Mouse (Mus musculus) mesoderm, embryonic 11.5 days (tissue): Measurements from ENCODE around the gene Arl3.

Experiments used
- DNase-seq: peaks from one replicate; pipeline ENCODE4 v3.0.0-alpha.2; 2012; ENCODE audit warnings: low read depth, low spot score

Gene Arl3

GRCm38 (mm10) chr19:46517529-46518351 is 55.3 kb downstream of the Arl3 start:
- DNase-seq: no peak

GRCm38 (mm10) chr19:46516667-46517528 is 56.1 kb downstream of the Arl3 start:
- no peak for DNase-seq

- no peak for DNase-seq
Observed at GRCm38 (mm10) chr19:46515287-46515821, 57.6 kb downstream of the Arl3 start.

DNA sequence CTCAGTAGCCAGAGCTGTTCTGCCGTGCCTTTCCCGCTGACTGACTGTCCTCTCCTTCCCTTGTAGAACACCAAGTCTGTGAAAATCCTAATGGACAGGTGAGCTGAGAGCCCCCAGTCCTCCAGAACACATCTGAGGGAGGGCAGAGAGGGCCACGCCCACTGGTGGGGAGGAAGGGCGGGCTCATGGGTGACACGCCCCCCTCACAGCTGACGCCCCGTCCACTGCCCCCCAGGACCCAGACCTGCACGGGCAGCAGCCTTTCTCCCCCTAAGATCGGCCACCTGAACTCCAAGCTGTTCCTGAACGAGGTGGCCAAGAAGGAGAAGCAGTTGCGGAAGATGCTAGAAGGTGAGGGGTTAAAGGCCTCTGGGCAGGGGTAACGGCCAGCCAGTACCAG is 58.6 kb downstream of the Arl3 start:
- DNase-seq: no peak

DNA sequence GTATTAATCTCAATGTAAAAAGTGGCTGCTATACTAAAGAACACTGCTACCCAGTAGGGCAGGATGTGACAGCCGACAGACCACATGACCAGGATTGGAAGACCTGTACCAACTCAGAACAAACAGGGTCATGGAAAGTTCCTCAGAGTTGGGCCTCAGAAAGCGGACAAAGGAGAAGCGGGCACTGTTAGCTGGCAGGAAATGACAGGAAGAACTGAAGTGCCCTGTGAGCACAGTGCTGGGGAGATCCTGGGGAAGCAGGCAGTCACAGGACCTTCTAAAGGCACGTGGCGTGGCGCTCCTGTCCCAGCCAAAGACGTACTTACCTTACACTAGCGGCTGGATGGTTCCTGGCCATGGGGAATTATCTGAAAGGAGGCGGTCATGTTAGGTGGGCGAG is 61.7 kb downstream of the Arl3 start:
- no peak for DNase-seq

GRCm38 (mm10) chr19:46510824-46511223 is 62.2 kb downstream of the Arl3 start:
- no peak for DNase-seq

DNA sequence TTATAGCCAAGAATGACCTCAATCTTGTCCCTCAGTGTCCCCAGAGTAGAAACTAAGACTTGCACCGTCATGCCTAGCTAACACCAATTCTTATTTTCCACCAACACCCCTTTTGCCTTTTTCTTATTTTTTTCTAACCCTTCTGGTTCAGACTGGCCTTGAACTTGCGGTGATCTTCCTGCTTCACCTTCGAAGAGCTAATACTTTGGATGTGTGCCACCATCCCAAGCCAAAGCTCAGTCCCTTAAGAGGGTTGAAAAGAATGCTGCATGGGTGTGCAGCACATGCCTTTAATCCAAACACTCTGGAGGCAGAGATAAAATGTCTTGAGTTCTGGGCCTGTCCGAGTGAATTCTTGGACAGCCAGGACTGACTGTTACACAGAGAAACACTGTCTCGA is 62.6 kb downstream of the Arl3 start:
- DNase-seq: no peak

DNA sequence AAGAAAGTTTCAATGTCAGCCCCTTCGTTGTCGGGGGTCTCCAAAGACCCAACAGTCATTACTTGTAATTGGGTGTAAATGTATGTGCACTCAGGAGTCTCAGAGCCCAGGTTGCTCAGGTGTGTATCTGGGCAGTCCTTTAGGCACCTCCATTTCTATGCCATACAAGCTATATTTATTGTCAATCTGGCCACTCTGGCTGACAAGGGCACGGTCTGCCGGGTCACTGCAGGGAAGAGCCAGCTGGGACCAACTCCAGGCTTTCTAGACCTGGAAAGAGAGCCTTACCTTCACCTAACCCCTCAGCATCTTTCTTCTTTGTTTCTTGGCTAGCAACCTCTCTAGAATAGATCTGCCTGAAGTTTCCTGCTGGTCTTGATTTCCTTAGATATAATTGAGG is 63.3 kb downstream of the Arl3 start:
- DNase-seq: no peak

DNA sequence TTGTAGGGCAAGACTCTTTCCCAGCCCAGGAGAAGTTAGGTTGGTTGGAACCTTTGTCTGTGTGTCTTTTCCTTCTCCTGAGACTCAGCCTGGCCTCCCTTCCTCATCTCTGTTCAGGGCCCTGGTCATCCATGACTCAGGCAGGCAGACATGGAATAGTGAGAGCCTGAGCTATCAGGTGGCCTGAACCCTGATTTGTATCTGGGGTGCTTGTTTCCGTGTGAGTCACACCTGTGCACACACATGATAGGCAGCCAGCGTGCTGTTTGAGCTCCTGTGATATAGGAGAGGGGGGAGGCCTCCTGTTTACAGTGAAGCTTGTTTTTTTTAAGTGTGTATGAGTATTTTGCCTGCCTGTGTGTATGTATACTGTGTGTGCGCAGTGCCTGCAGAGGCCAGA is 63.8 kb downstream of the Arl3 start:
- no peak for DNase-seq

- no peak for DNase-seq
Observed at GRCm38 (mm10) chr19:46508738-46509137, 64.3 kb downstream of the Arl3 start.

GRCm38 (mm10) chr19:46507806-46508205 is 65.2 kb downstream of the Arl3 start:
- no peak for DNase-seq

DNA sequence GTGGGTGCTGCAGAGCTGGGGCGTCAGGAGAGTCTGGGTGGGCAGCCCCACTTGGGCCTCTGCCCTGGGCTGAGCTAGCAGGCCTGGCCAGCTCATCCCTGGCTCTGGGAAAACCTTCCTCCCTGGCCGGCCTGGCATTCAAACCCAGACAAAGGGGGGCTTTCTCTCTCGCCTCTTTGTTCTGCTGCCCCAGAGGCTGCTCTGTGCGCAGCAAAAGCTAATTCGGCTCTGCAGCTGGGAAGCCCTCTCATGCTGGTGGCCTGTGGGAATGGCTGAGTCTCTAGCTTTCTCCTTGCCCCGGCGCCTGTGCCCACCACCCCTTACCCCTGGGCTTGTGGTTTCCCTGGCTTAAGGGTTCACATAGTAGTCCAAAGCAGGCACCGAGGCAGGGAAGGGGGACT is 65.8 kb downstream of the Arl3 start:
- no peak for DNase-seq

GRCm38 (mm10) chr19:46506372-46506717 is 66.7 kb downstream of the Arl3 start:
- no peak for DNase-seq

GRCm38 (mm10) chr19:46505646-46506371 is 67.2 kb downstream of the Arl3 start:
- DNase-seq: no peak

DNA sequence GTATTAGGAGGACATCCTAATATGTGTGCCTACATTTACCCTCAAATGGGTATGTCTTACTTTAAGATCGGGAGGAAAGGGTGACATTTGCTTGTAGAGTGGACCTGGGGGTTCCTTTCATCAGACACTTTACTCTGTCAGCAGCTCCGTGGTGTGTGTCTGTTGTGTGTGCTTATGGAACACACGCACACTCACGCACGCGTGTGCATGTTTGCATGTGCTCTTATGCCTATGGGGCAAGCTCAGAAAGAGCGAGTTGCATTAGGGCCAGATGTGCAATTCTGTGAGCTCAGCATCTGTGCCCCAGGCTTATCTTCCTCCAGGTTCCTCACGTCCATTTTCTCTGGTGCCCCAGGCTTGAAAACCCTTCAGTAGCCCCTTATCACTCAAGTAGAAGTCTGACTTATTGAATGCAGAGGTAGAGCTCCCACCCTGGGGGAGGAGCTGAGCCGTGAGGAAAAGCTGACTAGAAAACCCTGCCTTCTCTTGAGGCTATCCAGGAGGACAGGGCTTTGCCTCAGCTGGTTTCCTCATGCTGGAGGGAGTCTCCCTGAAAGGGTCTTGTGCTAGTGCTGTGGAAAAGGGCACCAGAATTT is 68.1 kb downstream of the Arl3 start:
- no peak for DNase-seq

DNA sequence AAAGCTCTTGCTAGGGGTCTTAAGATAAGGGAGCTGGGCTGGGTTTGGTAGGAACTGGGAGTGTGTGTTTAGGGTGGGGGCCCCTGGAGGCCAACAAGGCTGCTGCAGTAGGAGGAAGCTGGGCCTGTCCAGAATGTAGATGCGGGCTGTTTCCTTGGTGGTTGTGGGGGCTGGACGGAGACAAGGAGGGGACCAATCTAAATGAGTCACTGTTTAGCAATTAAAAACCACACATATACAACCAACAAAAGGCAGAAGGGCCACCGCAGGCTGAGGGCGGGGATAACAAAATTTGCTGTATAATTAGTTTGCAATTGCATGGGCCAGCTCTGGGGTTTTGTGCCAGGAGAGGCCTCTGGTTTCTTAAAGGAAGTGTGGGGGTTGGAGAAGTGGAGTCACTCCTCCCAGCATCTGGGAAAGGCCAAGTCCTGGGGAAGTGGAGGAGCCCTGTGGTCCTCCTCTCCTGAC is 68.9 kb downstream of the Arl3 start:
- no peak for DNase-seq

DNA sequence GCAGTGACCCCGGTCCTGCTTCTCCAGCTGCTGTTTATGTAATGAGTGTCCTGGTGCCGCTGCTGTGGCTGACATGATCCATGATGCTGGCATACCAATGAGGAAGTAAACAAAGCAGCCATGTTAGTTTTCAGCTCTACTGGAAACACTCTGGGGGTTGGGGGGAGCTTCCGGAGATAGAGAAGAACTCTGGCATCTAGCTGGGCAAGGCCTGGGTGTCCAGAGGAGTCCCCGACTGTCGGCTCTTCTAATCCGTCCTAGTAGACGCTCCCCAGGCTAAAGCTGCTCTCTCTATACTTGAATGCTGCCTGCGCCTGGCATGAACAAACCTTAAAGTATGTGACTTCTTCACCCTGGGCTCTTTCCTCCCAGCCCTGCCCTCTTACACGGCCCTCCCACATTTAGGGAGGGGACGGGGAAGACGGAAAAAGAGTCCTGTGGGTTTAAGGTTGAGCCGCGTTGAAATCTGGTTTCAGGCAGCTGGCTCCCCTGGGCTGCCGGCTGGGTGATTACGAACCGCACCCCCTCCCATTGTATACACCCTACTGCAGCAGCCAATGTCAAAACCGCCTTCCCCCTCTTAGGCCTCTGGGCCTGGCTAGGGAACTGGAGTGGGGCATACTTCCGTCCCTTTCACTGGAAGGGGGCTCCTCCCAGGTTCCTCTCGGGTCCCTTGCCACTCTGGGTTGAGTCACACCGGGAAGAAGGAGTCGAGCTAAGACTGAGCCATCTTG is 69.5 kb downstream of the Arl3 start:
- DNase-seq: peak; percentile 59

DNA sequence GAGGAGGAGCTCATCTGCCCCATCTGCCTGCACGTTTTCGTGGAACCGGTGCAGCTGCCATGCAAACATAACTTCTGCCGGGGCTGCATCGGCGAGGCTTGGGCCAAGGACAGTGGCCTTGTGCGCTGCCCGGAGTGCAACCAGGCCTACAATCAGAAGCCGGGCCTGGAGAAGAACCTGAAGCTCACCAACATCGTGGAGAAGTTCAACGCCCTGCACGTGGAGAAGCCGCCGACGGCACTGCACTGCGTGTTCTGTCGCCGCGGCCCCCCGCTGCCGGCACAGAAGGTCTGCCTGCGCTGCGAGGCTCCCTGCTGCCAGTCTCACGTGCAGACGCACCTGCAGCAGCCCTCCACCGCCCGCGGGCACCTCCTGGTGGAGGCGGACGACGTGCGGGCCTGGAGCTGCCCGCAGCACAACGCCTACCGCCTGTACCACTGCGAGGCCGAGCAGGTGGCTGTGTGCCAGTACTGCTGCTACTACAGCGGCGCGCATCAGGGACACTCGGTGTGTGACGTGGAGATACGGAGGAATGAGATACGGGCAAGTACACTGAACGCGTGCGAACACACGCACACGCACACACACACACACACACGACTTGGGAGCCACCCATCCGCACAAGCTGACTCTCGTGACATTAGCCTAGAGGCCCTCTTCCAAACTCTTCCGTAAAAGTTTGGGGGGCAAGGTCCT is 70.4 kb downstream of the Arl3 start:
- peak; percentile 67 for DNase-seq

DNA sequence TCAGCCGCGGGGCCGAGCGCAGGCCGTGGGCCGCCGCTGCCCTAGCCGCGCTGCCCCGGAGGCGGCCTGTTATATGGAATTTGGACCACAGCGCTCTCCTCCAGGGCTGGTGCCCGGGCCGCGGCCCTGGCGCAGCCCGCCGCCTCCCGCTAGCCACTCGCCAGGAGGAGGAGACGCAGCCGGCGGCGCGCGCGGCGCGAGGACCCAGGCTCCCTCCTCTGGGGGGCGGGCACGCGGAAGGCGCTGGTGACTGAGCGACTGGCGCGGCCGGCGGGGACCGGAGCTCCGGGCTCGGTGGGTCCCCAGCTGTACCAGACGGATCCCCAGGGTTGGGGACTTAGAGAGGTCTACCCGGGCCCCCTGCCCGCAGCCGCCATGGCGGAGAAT is 70.9 kb downstream of the Arl3 start:
- DNase-seq: no peak

- peak; percentile 83 for DNase-seq
Observed at GRCm38 (mm10) chr19:46501401-46502068, 71.5 kb downstream of the Arl3 start, which contains the start of gene Trim8. TSS of gene Trim8 (plus strand) at chr19:46501702.
